Mouse (Mus musculus): ENCODE measurements around the gene Zfp513.

Zfp513 gene

GRCm38 (mm10) chr5:31153516-31154151 lies 48.5 kb downstream of the Zfp513 start:
- no peak for TF ChIP-seq GATA4 (IDR thresholded peaks at IDR 0.05; ENCODE audit: insufficient replicate concordance, low read length)

GRCm38 (mm10) chr5:31151746-31152145 lies 50.4 kb downstream of the Zfp513 start:
- TF ChIP-seq GATA4 (IDR thresholded peaks at IDR 0.05; ENCODE audit: insufficient replicate concordance, low read length): no peak

GRCm38 (mm10) chr5:31149781-31150180 lies 52.3 kb downstream of the Zfp513 start:
- no peak for TF ChIP-seq GATA4 (IDR thresholded peaks at IDR 0.05; ENCODE audit: insufficient replicate concordance, low read length)
